Mouse (Mus musculus): ENCODE measurements around the gene Prc1.
A peak's percentile ranks its signal among the peaks of the same experiment; 100 is the strongest.

Gene Prc1

GRCm38 (mm10) chr7:80294062-80294763 lies at the start of gene Prc1:
Prc1 (plus strand) TSS chr7:80294450.
- peak; percentile 98 for DNase-seq (ENCODE audit: low spot score)

DNA sequence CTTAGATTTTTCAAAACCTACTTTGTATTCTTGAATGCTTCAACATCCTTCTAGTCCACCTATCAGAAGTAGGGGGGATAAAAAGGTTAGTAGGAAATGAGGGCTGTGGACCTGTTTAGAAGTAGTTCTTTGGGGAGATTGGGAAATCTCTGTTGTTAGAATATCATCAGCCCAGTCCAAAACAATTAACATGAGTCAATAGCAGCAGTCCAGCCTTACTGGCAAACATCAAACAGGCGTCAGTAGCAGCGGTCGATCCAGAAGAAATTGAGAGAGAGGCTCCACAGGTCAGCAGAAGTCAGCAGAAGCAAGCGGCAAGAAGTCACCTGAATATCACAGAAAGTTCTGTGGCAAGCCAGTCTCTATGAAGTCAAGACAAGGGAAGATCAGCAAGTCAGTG lies 49.4 kb upstream of the Prc1 start:
- DNase-seq (ENCODE audit: low spot score) = no peak

- DNase-seq (ENCODE audit: low spot score) = peak; percentile 96
These were observed 48.0 kb upstream of the Prc1 start, which contains the start of gene Ttll13 for GRCm38 (mm10) chr7:80246148-80246721. Ttll13 (plus strand) TSS chr7:80246376.

GRCm38 (mm10) chr7:80246859-80247258 lies 47.4 kb upstream of the Prc1 start:
- no peak for DNase-seq (ENCODE audit: low spot score)

DNA sequence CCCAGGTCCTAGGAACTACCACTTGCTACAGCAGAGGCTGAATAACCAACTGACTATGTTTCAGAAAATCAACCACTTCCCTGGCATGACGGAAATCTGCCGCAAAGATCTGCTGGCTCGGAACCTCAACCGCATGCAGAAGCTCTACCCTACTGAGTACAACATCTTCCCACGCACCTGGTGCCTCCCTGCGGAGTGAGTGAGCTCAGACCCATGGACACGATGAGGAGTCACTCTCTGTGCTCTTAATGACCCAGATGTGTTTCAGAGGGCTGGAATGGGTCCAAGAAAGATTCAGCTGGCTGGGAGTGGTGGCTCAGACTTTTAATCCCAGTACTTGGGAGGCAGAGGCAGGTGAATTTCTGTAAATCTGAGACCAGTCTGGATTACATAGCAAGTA lies 41.8 kb upstream of the Prc1 start:
- no peak for DNase-seq (ENCODE audit: low spot score)

- no peak for DNase-seq (ENCODE audit: low spot score)
These were observed 41.4 kb upstream of the Prc1 start for GRCm38 (mm10) chr7:80252886-80253285.

- no peak for DNase-seq (ENCODE audit: low spot score)
These were observed 38.3 kb upstream of the Prc1 start for GRCm38 (mm10) chr7:80255981-80256380.

DNA sequence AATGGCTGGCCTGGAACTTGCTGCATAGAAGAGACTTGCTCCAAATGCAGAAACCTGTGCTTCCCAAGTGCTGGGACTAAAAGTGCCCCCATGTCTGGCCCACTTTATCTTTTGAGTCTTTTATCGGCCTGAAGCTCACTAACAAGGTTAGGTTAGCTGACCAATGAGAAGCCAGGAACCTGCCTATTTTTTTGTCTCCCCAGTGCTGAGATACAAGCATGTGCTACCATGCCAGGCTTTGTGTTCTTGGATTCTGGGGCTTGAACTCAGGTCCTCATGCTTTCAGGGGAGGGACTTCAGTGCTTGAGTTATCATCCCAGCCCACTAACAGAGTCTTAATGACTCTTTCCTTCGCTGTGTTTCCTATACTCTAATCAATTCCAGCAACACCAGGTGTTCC lies 36.5 kb upstream of the Prc1 start:
- no peak for DNase-seq (ENCODE audit: low spot score)

- DNase-seq (ENCODE audit: low spot score) = peak; percentile 71
These were observed 33.5 kb upstream of the Prc1 start, which contains the start of gene Ngrn for GRCm38 (mm10) chr7:80260625-80261371. Ngrn (plus strand) TSS chr7:80261215.

DNA sequence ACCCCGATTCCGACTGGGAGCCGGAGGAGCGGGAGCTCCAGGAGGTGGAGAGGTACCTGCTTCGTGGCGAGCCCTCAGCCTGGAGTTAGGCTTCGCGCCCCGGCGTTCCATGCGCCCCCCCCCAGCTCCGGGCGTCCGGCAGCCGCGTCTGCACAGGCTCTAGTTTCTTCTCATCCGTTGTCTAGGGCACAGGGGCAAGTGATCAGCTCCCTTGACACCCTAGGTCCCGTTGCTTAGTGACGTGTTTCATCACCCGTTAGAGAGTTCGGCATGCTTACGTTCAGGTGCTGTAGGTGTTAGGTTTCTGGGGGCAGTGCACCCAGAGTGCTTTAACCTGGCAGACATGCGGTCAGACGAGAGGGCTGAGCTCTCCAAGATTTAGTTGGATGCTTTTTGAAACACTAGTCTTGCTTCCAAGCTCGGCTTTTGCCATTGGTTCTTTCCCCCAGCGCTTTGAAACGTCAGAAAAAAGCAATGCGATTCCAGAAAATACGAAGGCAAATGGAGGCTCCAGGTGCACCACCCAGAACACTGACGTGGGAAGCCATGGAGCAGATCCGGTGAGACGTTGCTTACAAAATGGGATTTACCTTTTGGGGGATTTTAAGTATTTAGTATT lies 32.8 kb upstream of the Prc1 start:
- no peak for DNase-seq (ENCODE audit: low spot score)

- DNase-seq (ENCODE audit: low spot score) = no peak
These were observed 29.6 kb upstream of the Prc1 start for GRCm38 (mm10) chr7:80264606-80265005.

DNA sequence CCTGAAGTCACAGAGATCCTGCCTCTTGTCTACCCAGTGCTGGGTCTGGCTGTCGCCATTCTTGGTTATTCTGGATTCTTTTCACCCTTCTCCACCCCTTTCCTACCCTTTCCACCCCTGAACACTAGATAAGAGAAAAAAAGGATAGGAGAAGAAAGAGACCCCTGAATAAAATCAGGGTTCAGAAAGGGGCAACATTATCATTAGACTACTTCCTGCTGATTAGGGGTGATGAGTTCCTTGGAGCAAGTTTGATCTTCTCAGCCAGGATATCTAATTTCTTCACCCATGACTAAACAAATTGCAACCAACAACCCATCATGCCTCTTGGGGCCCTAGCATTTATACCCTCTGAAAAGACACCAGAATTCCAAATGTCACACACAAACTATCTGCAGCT lies 26.5 kb upstream of the Prc1 start:
- no peak for DNase-seq (ENCODE audit: low spot score)

DNA sequence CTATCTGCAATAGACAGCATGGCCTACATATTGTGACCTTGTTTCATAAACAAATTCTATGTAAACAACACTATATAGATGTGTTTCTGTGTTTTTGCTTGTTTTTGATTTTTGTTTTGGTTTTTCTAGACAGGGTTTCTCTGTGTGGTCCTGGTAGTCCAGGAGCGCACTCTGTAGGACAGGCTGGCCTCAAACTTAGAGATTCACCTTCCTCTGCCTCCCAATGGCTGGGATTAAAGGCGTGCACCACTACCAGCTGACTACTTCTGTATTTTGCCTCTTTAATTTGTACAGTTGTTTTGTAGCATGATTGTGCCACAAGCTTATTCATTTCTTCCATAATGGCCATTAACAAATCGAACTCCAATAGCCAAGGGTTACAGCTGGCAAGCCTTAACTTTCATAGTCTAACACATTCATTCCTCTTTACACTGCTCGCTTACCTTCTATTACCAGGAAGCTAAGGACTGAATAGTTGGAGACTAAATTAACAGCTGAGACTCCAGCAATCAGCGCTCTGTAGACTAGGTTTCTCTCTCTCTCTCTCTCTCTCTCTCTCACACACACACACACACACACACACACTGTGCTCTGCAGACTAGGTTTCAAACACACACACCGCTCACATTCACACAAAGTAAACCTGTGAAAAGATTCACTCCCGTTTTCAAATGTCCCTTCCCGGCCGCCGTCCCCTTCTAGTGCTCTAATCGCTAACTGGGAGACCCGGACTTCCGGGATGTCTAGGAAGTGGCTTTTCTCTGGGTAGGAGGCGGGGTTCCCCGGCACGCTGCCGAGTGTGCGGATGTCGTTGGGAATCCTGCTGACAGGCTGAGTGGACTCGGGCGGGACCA lies 25.1 kb upstream of the Prc1 start, which contains the start of gene Vps33b:
Gene Vps33b (plus strand): TSS at position 753 of the 854 bp plus-strand sequence.
- DNase-seq (ENCODE audit: low spot score) = peak; percentile 90

DNA sequence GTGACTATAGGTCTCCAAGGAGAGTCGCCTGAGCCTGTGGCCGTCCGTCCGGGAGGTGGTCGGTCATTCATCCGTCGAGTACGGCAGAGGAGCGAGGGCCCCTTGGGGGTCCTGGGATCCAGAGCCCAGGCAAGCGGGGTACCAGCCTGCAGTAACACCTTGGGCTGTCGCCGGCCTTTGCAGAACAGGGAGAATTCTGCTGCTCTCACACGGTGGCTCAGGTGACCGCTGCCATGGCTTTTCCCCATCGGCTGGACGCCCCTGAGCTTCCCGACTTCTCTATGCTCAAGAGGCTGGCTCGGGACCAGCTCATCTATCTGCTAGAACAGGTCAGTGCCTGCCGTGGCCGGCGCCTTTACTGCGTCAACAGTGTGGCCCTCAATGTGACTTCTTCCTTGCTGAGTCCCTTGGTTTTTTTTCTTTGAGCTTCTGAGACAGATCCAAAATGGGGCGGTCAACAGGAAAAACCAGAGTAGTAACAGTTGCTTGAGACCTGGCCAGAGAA lies 24.4 kb upstream of the Prc1 start:
- no peak for DNase-seq (ENCODE audit: low spot score)

DNA sequence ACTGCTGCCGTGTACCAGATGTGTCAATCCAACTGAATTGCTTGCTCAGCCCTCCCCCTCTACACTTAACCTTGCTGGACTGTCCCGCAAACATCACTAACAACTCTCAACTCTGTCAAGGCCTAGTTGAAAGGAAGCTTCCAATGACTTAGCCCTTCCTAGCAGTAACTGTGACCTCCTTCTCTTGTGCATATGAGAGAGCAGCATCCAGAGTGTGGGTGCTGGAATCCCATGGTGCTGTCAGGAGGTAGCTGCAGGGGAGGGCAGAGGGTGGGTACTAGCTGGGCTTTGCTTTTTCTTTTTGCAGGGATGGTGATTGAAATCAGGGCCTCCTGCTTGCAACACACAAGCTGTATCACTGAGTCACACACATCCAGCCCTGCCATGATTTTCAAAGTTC lies 20.8 kb upstream of the Prc1 start:
- no peak for DNase-seq (ENCODE audit: low spot score)

- DNase-seq (ENCODE audit: low spot score) = no peak
These were observed 17.9 kb upstream of the Prc1 start for GRCm38 (mm10) chr7:80276374-80276773.

DNA sequence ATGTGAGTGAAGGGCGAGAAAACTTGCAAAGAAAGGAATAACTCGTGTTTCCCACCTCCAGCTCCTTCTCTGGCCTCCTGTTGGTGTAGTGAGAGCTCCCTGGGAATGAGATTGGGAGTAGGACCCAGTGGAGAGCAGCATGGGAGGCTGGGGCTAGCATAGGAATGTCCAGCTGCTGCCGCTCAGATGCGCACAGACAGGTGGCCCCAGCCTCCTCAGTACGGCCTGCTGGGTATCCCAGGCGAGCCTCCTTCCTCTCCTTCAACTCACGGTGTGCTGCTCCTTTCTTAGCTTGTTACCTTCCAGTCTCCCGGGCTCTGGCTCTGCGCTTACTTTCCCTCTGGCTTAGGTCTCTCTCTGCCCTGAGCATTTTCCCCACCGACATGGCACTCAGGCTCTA lies 14.2 kb upstream of the Prc1 start:
- DNase-seq (ENCODE audit: low spot score) = no peak

DNA sequence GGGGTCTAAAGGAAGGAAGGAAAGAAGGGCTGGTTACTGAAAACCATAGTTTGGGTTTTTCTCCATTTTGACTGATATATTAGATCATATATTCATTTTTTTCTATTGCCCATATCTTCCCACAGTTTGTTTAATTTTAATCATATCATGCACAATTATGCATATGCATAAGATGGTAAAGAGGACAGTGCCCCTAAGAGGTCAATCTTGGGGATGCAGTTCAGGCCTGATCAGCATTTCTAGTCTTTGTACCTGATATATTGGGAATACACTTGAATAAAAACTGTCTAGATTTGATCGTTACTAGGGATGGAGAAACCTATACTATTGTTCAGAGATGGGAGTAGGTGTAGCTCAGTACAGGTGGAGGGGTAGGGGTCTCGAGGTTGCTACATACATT lies 13.3 kb upstream of the Prc1 start:
- no peak for DNase-seq (ENCODE audit: low spot score)

GRCm38 (mm10) chr7:80281646-80282045 lies 12.6 kb upstream of the Prc1 start:
- DNase-seq (ENCODE audit: low spot score) = no peak

- no peak for DNase-seq (ENCODE audit: low spot score)
These were observed 10.9 kb upstream of the Prc1 start for GRCm38 (mm10) chr7:80283226-80283918.

- DNase-seq (ENCODE audit: low spot score) = no peak
These were observed 9.9 kb upstream of the Prc1 start for GRCm38 (mm10) chr7:80284391-80284790.

Data from left cerebral cortex, adult 11 months (tissue).